Mouse (Mus musculus) forebrain, embryonic 14.5 days (tissue): Measurements from ENCODE around the gene Ppp1r11. TPM values are rescaled to one million over a fixed set of nuclear protein-coding genes. Genes with fewer than 3 reads are reported as not detected.

Experiments
- ATAC-seq: fragments of 200-750 bp; cut with Nextera tagmentation; 2 replicates; pipeline ENCODE4 v1.8.0; 2017; ENCODE audit warnings: mild to moderate bottlenecking, moderate library complexity
- DNase-seq: peaks from one replicate; pipeline ENCODE4 v3.0.0-alpha.2; 2015; ENCODE audit warnings: low spot score
- H3K27ac ChIP-seq: fragments of 300-500 bp; sonication (generic); 2 replicates; pipeline ENCODE4 v1.5.1; 2014; ENCODE audit warnings: low read depth, mild to moderate bottlenecking, control low read depth, low read length, moderate library complexity
- H3K27me3 ChIP-seq: fragments of 300-500 bp; sonication (generic); replicated peaks from 2 replicates; pipeline ENCODE4 v1.6.1; 2014; ENCODE audit warnings: low read length, control low read depth, mixed read lengths; ENCODE audit not compliant: control insufficient read depth, insufficient read depth
- H3K36me3 ChIP-seq: fragments of 300-500 bp; sonication (generic); 2 replicates; pipeline ENCODE4 v1.6.1; 2014; ENCODE audit warnings: low read length, control low read depth; ENCODE audit not compliant: control insufficient read depth, insufficient read depth
- H3K4me1 ChIP-seq: fragments of 300-500 bp; sonication (generic); 2 replicates; pipeline ENCODE4 v1.6.1; 2014; ENCODE audit warnings: antibody characterized with exemption, low read length, control low read depth; ENCODE audit not compliant: control insufficient read depth, insufficient read depth
- H3K4me2 ChIP-seq: fragments of 300-500 bp; sonication (generic); 2 replicates; pipeline ENCODE4 v1.6.1; 2014; ENCODE audit warnings: mild to moderate bottlenecking, control low read depth, low read length
- H3K4me3 ChIP-seq: fragments of 300-500 bp; sonication (generic); 2 replicates; pipeline ENCODE4 v1.5.1; 2014; ENCODE audit warnings: low read depth, low read length, control low read depth
- H3K9ac ChIP-seq: fragments of 300-500 bp; sonication (generic); 2 replicates; pipeline ENCODE4 v1.6.1; 2014; ENCODE audit warnings: mild to moderate bottlenecking, low read length, control low read depth, moderate library complexity
- H3K9me3 ChIP-seq: fragments of 300-500 bp; sonication (generic); replicated peaks from 2 replicates; pipeline ENCODE4 v1.6.1; 2016; ENCODE audit warnings: low read length, control low read depth, mixed read lengths; ENCODE audit not compliant: control insufficient read depth
- WGBS: fragments of 180-500 bp; shearing (Covaris S2); extraction: QIAGEN DNeasy Blood & Tissue Kit; methylation state at CpG from one replicate; pipeline ENCODE4 v1.1.7; 2014; 5-methylcytosine and 5-hydroxymethylcytosine counted together
- polyA plus RNA-seq: library from polyadenylated mRNA; unstranded; fragments of >200 nt; fragmentation: Nextera tagmentation; extraction: Ambion mirVana; gene quantifications from 2 replicates; pipeline ENCODE4 v1.2.1, GENCODE M21; 2014

Ppp1r11 gene
- 188 and 228 TPM in 2 replicates for polyA plus RNA-seq

GRCm38 (mm10) chr17:36950981-36951947 lies at the start of gene Ppp1r11:
Gene Ppp1r11, minus strand, starts transcription at chr17:36951741.
- Histone ChIP-seq H3K4me2 (peak within 1 kb of the TSS; percentile 87), H3K27ac (peak within 1 kb of the TSS; percentile 84), H3K4me1 (peaks cover 14% of the 10 kb centered on the region), H3K27me3 (no peaks in the 10 kb centered on the region), H3K9ac (peak within 1 kb of the TSS; percentile 87), H3K36me3 (peaks cover 29% of the 10 kb centered on the region), H3K4me3 (peak within 1 kb of the TSS; percentile 58), H3K9me3 (no peaks in the 10 kb centered on the region)
- ATAC-seq: peak; percentile 96
- DNase-seq: peak; percentile 99
- 3% methylated on average over 36 of the region's 36 CpGs for WGBS

GRCm38 (mm10) chr17:37000863-37001262 lies 49.3 kb upstream of the Ppp1r11 start, which contains the start of gene Zfp57:
Gene Zfp57, plus strand, starts transcription at chr17:37001163.
- H3K27ac ChIP-seq: peak within 1 kb of the TSS; percentile 95; the same call in 1 of the 2 replicates
- WGBS: 97% methylated on average over 7 of the region's 7 CpGs

GRCm38 (mm10) chr17:36998477-36998876 lies 46.9 kb upstream of the Ppp1r11 start:
- ATAC-seq: no peak
- 76% methylated on average over 2 of the region's 2 CpGs for WGBS
- Histone ChIP-seq H3K27me3 (no peaks in the 10 kb centered on the region), H3K9me3 (no peaks in the 10 kb centered on the region), H3K4me3 (no peak overlapping the region), H3K4me2 (no peak overlapping the region), H3K36me3 (no peaks in the 10 kb centered on the region), H3K27ac (no peak overlapping the region), H3K9ac (no peak overlapping the region), H3K4me1 (no peaks in the 10 kb centered on the region; the same call in 1 of the 2 replicates)
- no peak for DNase-seq

More at GRCm38 (mm10) chr17:37000863-37001262, 49.3 kb upstream of the Ppp1r11 start, which contains the start of gene Zfp57:
- no peaks in the 10 kb centered on the region for H3K9me3 ChIP-seq
- ATAC-seq (no peak), DNase-seq (no peak)
- peaks cover 8% of the 10 kb centered on the region for H3K4me1 ChIP-seq
- H3K27me3 ChIP-seq: no peaks in the 10 kb centered on the region
- H3K36me3 ChIP-seq: peaks cover 17% of the 10 kb centered on the region
- H3K4me2 ChIP-seq: peak within 1 kb of the TSS; percentile 61
- no peak within 1 kb of the TSS for H3K9ac ChIP-seq
- peak within 1 kb of the TSS; percentile 85 for H3K4me3 ChIP-seq

- DNase-seq (peak; percentile 82), ATAC-seq (0 out of 2 replicates have a peak, but pooled peaks have one; percentile 37)
- H3K9me3 ChIP-seq: no peaks in the 10 kb centered on the region
- no peak overlapping the region for H3K27ac ChIP-seq
- H3K4me3 ChIP-seq: no peak overlapping the region
- H3K27me3 ChIP-seq: no peaks in the 10 kb centered on the region
- WGBS: 32% methylated on average over 7 of the region's 7 CpGs
- no peak overlapping the region for H3K4me2 ChIP-seq
- no peak overlapping the region for H3K9ac ChIP-seq
- H3K36me3 ChIP-seq: no peaks in the 10 kb centered on the region
- H3K4me1 ChIP-seq: no peaks in the 10 kb centered on the region
Measured at GRCm38 (mm10) chr17:36997033-36997735, 45.6 kb upstream of the Ppp1r11 start.

GRCm38 (mm10) chr17:36995448-36995847 lies 43.9 kb upstream of the Ppp1r11 start:
- H3K4me1 ChIP-seq: no peaks in the 10 kb centered on the region
- H3K27me3 ChIP-seq: no peaks in the 10 kb centered on the region
- no peaks in the 10 kb centered on the region for H3K36me3 ChIP-seq
- DNase-seq (no peak), ATAC-seq (no peak)
- no peak overlapping the region for H3K4me3 ChIP-seq
- H3K9me3 ChIP-seq: no peaks in the 10 kb centered on the region
- no peak overlapping the region for H3K27ac ChIP-seq
- 47% methylated on average over 3 of the region's 3 CpGs for WGBS
- no peak overlapping the region for H3K4me2 ChIP-seq
- H3K9ac ChIP-seq: no peak overlapping the region

- Histone ChIP-seq H3K4me2 (no peak overlapping the region), H3K27me3 (peaks cover under 1% of the 10 kb centered on the region; the same call in 1 of the 2 replicates)
Measured at GRCm38 (mm10) chr17:36994528-36994927, 43.0 kb upstream of the Ppp1r11 start.

GRCm38 (mm10) chr17:36993770-36994325 lies 42.3 kb upstream of the Ppp1r11 start:
- Histone ChIP-seq H3K4me1 (no peaks in the 10 kb centered on the region), H3K9me3 (no peaks in the 10 kb centered on the region), H3K4me2 (no peak overlapping the region), H3K27ac (no peak overlapping the region), H3K4me3 (no peak overlapping the region), H3K36me3 (no peaks in the 10 kb centered on the region), H3K9ac (no peak overlapping the region), H3K27me3 (peaks cover 7% of the 10 kb centered on the region)
- WGBS: 87% methylated on average over 4 of the region's 4 CpGs
- ATAC-seq: no peak
- DNase-seq: no peak

More at GRCm38 (mm10) chr17:36994528-36994927, 43.0 kb upstream of the Ppp1r11 start:
- H3K27ac ChIP-seq: no peak overlapping the region
- no peak for ATAC-seq
- no peaks in the 10 kb centered on the region for H3K9me3 ChIP-seq
- no peak overlapping the region for H3K4me3 ChIP-seq
- no peaks in the 10 kb centered on the region for H3K36me3 ChIP-seq
- H3K9ac ChIP-seq: no peak overlapping the region
- no peaks in the 10 kb centered on the region for H3K4me1 ChIP-seq
- WGBS: 93% methylated on average over 2 of the region's 2 CpGs
- DNase-seq: no peak

GRCm38 (mm10) chr17:36992336-36993104 lies 41.0 kb upstream of the Ppp1r11 start:
- H3K27me3 ChIP-seq: peaks cover 17% of the 10 kb centered on the region
- H3K4me1 ChIP-seq: no peaks in the 10 kb centered on the region
- H3K4me2 ChIP-seq: no peak overlapping the region
- WGBS: 79% methylated on average over 3 of the region's 3 CpGs
- H3K36me3 ChIP-seq: no peaks in the 10 kb centered on the region
- no peak overlapping the region for H3K4me3 ChIP-seq
- no peak overlapping the region for H3K9ac ChIP-seq
- ATAC-seq: no peak
- no peak overlapping the region for H3K27ac ChIP-seq
- no peak for DNase-seq
- no peaks in the 10 kb centered on the region for H3K9me3 ChIP-seq
